Mouse (Mus musculus) brain, embryonic 18.5 days (tissue): ENCODE measurements at regions not wholly inside any gene's neighbourhood (a gene's known extent, or its start where the extent isn't known, plus 50 kb on each side); places are given as distances from the start of the nearest gene placed in this dataset.
A peak's percentile ranks its signal among the peaks of the same experiment; 100 is the strongest.

Experiments used
- DNase-seq: peaks from one replicate; pipeline ENCODE4 v3.0.0-alpha.2; 2012; ENCODE audit warnings: low read depth, low spot score

DNA sequence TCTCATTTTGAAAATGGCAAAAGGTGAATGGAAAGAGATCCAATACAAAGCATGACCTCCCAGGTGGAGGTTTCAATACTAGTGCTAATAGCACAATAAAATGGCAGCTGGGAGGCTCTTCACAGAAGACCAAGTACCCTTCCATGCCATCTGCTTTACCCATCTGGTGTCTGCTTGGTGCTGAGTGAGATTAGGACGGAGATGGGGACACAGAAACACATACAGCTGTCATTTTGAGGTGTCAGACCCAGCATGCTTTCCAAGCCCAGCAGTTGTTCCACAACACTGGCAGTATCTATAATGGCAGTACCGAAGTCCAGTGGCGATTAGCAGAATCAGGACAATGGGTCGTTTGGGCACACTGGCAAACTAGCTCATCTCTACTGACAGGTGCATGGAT, 118.9 kb upstream of the 1700064H15Rik start:
- no peak for DNase-seq

DNA sequence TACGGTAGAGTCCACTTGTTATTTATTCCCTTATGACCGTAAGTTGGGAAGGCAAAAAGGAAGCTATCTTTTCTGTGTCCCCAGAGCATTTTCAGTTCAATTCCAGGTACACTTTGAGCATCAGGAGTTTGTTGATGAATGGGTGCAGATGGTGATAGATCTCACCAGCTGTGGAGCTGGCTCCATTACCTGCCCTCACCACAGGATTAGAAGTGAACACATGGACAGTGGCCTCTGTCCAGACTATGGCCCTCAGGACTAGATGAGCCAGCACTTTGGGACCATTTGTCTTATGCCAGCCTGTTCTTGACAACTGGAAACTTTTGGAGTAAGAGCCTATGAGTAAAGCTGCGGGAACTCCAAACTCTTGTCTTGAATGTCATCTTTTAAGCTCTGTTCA, 123.5 kb upstream of the 1700064H15Rik start:
- DNase-seq: no peak

DNA sequence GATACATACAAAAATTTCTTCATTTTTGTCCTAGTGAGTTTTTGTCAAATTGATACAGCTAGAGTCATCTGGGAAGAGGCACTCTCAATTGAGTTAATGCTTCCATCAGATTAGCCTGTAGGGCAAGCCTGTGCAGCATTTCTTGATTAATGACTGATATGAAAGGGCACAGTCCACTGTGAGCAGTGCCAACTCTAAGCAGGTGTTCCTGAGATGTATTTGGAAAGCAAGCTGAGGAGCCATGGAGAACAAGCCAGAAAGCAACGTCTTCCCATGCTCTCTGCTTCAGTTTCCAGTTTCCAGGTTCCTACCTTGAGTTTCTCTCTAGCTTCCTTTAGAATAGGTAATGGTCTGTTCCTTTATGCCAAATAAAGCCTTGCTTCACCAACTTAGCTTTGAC, 125.5 kb upstream of the 1700064H15Rik start:
- no peak for DNase-seq

- no peak for DNase-seq
These were observed 126.2 kb upstream of the 1700064H15Rik start for GRCm38 (mm10) chr3:19754636-19755035.

- no peak for DNase-seq
These were observed 126.7 kb upstream of the 1700064H15Rik start for GRCm38 (mm10) chr3:19755136-19755535.

GRCm38 (mm10) chr3:19798543-19799106, 158.2 kb upstream of the Cp start:
- DNase-seq: no peak

DNA sequence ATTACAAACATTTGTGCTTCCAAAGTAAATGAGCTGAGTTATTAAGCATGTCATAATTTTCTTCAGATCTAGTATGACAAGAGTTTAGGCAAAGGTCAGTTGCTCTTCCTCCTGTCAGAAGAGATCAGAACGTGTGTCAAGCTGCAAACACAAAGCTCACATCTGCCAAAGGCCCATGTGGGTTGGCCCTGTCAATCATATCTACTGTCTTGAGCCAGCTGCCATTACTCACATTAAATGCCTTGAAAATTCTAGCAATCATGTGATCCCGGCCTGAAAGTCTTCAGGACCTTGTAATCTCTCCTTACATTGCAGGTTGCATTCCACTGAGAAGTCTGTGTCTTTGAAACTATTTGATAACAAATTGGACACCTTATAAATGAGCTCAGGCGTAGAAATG, 146.8 kb upstream of the Cp start:
- no peak for DNase-seq

GRCm38 (mm10) chr3:19824904-19825303, 131.9 kb upstream of the Cp start:
- DNase-seq: no peak

- no peak for DNase-seq
These were observed 128.2 kb upstream of the Cp start for GRCm38 (mm10) chr3:19828518-19829246.

DNA sequence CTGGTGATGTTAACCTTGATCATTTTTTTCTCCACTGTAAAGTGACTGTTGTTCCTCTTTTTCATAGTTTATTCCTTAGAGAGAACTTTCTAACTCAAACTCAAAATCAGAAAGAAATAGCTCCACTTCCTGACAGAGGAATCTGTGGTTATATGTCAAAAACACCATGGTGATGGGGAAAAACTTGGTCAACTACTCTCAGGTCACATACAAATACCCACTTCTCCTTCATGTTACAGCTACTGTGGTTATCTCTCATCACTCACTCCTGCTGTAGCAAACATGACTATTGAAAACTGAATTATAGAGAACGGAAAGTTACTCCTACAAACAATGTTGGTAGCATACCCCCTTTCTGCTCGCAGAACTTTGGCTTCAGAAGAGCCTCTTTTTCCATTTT, 127.1 kb upstream of the Cp start:
- no peak for DNase-seq

DNA sequence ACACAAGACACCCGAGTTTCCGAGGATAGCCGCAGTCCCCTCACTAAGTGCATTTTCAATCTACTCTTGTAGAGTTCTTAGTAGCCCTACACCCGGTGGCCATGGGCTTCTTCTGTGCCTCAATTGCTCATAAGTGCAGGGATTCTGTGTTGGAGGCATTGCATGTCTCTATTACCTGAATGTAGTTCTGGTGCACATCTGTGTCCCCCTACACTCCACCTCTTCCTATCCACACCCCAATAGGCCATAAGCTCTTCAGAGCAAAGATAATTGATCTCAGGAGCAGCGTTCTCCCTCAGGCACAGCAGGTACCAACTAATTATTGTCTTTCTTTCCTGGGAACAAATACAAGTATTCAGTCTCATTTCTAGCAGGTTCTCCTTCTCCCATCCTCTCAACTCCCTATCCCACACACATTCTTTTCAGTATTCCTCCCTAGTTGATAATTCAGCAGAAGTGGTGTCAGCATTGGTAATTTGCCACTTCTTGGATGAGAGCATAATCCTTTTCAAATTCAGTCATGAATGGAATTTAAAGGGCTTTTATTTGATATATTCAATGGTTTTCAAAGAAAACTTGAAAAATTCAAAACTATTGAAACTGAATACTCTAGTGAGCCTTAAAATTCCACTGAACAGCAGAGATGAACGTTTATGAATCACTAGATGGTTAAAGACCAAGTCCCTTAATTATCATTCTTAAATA, 108.7 kb upstream of the Cp start:
- no peak for DNase-seq

GRCm38 (mm10) chr3:19848736-19849269, 108.1 kb upstream of the Cp start:
- DNase-seq: no peak

DNA sequence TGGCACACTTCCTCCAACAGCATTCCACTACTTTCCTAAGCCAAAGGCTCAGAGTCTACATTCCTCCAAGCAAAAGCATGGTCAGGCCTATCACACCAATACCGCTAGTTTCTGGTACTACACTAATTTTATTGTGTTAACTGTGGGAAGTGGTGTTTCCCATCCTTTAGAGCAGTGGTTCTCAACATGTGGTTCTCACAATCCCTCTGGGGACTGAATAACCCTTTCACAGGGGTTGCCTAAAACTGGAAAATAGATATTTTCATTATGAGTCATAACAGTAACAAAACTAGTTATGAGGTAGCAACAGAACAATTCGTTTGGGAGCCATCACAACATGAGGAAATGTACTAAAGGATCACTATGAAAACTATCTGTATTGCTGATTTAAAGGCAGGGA, 74.2 kb upstream of the Cp start:
- no peak for DNase-seq

- DNase-seq: no peak
These were observed 68.4 kb upstream of the Cp start for GRCm38 (mm10) chr3:19888405-19888804.

GRCm38 (mm10) chr3:19894258-19894629, 62.6 kb upstream of the Cp start:
- no peak for DNase-seq

GRCm38 (mm10) chr3:19894630-19895578, 62.0 kb upstream of the Cp start:
- peak; percentile 91 for DNase-seq

GRCm38 (mm10) chr3:19895755-19896154, 61.1 kb upstream of the Cp start:
- no peak for DNase-seq

- no peak for DNase-seq
These were observed 59.7 kb upstream of the Cp start for GRCm38 (mm10) chr3:19897140-19897539.

GRCm38 (mm10) chr3:19902226-19902625, 54.6 kb upstream of the Cp start:
- DNase-seq: no peak

DNA sequence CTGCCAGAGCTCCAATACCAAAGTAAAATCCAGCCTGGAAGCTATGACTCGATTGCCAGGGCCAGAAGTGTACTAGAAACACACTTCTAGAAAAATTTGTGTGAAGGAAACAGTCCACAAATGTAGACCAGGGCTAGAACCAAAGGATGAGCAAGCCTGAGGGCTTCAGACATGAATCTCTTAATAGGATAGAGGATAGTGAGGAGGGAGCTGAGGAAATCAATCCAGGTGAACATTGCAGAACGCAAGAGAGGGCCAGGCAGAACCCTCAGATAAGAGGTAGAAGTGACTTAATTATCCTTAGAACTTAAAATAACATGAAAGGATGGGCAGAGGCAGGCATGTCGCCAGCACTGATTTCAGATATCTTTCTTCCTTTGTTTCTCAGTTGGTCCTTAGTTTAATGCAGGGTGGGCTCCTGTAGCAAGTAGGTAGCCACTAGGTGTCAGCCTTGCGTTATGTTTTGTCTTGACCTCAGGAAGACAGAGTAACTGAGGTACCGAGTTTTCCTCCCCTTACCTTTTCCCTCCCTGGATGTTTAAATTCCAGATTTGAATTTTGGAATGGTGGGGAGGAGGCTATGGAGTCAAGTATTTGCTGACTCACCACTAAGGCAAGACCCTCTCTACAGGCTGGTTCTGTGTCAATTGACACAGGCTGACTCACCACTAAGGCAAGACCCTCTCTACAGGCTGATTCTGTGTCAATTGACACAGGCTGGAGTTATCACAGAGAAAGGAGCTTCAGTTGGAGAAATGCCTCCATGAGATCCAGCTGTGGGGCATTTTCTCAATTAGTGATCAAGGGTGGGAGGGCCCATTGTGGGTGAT, 52.2 kb upstream of the Cp start:
- no peak for DNase-seq
